Mouse (Mus musculus): ENCODE measurements around the gene Itpkb.
A peak's percentile ranks its signal among the peaks of the same experiment; 100 is the strongest.

Gene Itpkb

DNA sequence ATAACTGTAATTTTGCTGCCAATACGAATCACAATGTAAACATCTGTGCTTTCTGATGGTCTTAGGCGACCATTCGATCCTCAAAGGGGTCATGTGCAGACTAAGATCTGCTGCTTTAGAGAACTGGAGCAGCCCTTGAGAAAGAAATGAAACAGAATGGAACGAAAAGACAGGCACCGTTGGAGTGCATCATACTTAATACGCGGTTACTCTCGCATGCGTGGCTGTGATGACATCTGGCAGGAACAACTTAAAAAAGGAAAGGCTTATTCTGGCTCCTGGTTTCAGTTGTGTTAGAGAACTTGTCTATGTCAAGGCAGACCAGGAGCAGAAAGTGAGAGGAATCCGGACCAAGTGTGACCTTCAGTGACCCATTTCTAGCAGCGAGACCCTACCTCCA lies 15.6 kb upstream of the Itpkb start:
- no peak for DNase-seq (ENCODE audit: low spot score)

DNA sequence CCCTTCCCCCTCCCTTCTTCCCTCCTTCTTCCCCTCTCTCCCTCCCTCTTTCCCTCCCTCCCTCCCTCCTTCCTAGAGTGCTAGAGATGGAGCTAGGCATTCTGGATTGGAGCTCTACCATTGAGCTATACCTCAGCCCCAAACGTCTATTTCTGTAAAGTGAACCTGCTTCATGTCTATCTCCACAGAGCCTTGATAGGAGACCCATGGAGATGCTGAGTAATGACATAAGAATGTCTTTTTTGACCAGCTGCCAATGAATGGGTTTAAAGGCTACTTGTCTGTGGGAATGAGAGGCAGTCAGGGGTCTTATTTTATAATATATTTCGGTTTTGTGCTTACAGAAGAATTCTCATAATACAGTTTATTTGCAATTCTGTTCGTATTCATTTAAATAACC lies 15.2 kb upstream of the Itpkb start:
- DNase-seq (ENCODE audit: low spot score): no peak

DNA sequence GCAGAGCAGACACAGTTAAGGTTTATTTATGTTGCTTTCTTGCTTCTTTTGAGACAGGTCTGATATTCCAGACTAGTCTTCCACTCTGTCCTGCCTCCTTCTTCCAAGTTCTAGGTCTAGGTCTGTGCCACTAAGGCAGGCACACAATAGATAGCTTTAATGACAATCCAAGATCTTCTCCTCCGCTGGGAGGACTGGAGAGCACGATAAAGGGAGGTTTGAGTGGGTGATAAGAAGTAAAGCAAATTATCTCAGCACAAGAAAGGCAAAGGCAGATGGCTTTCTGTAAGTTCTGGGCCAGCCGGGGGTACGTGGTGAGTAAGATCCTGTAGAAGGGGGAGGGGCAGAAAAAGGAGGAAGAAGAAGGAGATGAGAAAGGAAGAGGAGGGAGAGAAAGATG lies 12.8 kb upstream of the Itpkb start:
- DNase-seq (ENCODE audit: low spot score): no peak

DNA sequence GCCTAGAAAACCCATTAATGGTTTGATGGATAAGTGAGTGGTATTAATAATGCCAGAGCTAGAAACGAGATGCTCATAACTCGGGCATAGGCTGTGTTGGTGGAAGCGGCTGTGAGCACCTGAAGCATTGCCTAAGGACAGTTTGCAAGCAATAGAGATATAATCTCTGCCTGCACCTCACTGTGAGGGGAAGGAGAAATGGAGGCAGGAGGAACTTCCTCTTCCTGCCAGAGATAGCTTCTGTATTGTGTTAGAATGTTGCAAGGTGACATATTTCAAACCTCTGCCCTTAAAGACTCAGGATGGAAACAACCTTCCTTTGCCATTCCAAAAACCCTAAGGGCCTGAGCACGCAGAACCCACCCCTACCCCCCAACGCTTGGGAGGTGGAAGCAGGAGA lies 11.9 kb upstream of the Itpkb start:
- no peak for DNase-seq (ENCODE audit: low spot score)

DNA sequence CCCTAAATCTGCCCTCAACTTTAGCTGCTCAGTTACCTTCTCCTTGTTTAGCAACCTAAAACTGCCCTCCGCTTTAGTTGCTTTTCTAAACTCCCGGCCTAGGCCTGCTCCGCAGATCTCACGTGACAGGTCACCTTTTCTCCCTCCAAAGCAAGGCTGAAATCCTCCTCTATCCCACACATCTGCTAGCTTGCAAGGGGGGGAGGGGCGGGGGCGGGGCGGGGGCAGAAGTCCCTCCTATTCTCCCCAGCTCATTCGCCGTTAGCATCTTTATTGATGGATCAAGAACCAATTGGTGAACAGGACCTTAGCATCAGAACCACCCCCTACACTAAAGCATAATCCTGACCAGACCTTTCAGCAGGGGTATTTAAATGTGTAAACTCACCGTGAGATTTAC lies 10.4 kb upstream of the Itpkb start:
- DNase-seq (ENCODE audit: low spot score): no peak

DNA sequence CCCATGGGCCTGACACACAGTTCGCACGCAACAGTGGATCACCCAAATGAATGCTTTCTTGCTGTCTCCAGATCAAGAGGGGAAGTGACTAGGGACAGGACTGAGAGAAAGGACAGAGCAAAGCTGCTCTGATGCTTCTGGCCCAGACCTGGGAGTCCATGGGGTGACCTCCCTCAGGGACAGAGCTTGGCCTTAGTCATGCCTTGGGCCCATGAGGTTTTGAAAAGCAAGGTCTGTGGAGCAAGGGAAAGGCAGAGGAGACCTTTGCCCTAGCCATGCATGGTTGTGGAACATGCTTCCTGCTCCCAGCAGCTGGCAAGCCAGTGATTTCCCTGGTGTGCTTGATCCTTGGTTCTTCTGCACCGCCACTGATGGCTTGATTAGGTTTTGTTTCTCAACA lies 7.4 kb upstream of the Itpkb start:
- DNase-seq (ENCODE audit: low spot score): no peak

DNA sequence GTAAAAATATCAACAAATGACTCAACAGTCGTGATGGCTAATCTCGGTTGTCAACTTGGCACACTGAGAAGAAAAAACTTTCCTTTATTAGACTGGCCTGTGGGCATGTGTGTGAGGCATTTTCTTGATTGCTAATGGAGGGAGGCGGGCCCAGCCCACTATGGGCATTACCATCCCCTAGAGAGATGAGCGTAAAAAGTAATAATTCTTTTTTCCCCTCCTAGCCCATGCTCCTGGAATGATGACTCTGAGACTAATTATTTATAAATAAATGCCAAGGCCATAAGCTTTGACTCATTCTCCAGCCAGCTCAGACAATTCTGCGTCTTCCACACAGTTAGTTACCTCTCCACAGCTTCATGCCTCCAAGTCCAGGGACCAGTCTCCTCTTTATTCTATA lies 6.8 kb upstream of the Itpkb start:
- no peak for DNase-seq (ENCODE audit: low spot score)

DNA sequence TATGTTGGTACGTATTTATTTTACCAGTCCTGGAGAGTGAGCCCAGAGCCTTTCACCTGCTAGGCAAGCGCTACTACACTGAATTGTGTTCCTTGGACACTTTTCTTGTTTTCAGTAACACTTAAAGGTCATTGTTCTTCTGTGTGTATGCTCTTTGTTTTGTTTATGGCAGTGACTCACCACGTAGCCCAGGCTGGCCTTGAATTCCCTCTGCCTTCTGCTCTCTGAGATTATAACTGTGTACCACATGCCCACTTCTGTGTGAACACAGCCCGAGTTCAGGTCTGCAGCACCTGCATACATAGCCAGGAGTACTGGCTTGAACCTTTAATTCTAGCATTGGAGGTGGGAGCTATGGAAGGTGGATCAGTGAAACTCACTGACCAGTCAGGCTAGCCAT lies 6.0 kb upstream of the Itpkb start:
- DNase-seq (ENCODE audit: low spot score): no peak

DNA sequence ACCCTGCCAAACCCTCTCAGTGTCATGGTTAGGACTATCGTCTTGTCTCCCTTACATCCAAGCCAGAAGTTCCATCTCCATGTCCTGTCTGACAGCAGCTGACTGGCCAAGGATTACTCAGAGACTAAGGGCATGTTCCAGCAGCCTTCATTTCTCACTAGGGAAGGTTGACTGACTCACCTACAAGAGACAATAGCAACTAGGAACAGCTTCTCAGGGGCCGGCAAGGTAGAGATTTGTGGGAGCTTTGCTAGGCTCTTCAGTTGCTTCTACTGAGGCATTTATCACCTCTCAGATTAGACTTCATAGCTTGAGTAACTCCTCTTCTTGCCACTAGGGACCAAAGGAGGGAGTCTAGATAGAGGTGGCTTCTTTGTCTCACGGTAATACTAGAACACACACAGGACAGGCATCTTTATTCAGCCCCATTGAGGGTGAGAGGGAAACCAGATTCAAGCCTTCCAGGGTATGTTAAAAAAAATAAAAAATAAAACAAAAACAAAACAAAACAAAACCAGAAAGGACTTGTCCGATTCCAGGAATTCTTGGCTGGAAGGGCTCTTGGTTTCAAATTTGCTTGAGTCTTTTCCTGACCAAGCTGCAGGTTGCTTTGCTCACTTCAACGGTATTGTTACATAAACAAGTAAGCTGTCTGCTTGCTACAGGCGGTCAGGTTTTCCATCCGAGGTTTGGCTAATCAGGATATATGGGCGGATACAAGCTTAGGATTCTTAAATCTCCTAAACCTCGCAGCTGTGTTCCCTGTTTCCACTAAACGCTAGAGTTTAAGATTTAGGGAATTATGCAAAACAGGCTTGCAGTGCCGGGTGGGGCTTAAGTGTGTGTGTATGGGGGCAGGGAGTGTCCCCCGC lies 1.3 kb upstream of the Itpkb start:
- no peak for DNase-seq (ENCODE audit: low spot score)

DNA sequence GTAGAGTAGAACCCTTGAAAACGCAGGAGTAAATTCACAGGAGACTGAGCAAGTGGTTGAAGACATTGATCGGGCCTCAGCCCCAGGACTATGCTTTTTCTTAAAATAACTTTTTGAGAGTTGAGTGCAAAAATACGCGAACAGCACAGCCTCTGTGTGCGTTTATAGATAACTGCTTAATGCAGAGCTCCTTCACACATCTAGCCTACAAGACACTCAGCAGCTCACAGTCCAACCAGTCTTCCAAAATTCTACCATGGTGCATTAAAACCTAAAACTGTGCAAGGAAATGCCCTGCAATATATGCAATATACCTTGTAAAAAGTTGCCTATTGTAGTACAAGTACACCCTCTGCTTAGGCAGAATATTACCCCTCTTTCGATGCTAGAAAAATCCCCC lies 579 bp upstream of the Itpkb start:
- DNase-seq (ENCODE audit: low spot score): no peak

DNA sequence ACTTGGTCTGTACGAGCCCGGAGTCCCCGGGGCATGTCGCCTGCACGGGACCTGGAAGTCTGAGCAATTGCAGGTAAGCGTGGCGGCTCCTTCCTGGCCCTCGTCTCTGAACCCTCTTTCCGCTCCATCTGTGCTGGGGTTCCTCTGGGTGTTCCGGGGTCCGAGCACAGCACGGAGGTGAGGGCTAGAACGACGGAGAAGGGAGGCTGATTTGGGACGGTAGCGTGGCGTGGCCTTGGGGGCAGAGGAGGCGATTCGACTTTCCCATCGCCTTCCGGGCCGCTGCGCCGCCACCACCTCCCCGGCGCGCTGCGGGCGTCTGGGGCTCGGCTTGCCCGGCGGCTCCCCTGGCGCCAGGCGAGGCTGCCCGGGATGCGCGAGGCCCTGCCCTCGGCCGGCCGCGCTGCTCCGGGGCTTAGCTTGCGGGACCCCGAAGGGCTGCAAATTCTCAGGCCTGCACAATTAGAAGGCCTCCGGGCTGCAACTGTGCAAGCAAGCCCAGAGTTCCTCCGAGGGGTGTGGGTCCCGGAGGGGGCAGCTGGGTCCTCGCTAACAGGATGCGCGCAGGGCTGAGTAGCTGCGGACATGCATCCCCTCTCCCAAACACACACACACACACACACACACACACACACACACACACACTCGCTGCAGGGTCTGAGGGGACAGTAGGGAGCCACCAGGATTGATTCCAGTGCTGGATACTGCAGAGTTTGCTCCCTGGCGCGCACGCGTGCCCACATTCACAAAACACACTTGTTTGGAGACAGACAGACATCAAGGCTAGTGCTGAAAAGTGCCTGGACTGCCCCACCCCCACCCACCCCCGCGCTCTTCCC lies 641 bp downstream of the Itpkb start:
- peak; percentile 64 for DNase-seq (ENCODE audit: low spot score)

DNA sequence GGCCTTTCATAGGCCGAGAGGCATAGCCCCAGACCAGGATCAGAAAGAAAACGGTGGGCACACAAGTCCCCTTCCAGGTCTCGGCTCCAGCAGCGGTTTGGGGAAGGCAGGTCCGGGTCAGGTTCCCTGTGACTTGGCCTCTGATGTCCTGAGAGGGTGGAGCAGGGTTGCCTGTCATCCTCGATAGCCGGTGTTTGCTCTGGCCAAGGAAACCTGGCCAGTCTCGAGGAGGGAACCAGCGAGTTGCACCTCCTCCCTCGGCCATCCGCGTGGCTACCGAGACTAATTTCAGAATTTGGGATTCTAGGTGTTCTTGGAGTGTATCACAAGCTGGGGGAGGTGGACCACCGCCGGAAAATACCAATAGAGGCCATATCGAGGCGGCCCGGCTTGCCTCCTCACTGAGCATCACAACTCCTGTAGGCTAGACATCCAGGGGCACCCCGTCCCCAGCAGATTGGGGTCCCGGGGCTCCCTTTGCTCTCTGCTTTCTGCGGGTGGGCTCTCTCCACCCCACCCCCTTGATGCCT lies 1.3 kb downstream of the Itpkb start:
- DNase-seq (ENCODE audit: low spot score): peak; percentile 52

DNA sequence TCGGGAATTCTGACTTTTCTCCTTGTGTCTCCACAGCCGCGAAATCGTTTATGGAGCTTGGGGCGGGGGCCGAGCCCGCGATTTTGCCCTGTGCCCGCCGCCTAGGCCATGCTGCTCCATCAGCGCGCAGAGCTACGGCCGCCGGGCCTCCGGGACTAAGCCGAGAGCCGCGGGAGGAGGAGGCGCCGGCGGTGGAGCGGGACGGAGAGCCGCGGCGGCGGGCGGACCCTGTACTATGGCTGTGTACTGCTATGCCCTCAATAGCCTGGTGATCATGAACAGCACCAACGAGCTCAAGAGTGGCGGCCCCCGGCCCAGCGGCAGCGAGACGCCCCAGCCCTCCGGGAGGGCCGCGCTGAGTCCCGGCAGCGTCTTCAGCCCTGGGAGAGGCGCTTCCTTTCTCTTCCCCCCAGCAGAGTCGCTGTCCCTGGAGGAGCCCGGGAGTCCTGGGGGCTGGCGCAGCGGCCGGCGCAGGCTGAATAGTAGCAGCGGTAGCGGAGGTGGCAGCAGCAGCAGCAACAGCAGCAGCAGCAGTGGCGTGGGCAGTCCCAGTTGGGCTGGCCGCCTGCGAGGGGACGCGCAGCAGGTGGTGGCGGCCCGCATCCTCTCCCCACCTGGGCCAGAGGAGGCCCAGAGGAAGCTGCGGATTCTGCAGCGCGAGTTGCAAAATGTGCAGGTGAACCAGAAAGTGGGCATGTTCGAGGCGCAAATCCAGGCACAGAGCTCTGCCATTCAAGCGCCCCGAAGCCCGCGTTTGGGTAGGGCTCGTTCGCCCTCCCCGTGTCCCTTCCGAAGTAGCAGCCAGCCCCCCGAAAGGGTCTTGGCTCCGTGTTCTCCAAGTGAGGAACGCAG lies 2.0 kb downstream of the Itpkb start:
- DNase-seq (ENCODE audit: low spot score): peak; percentile 62

DNA sequence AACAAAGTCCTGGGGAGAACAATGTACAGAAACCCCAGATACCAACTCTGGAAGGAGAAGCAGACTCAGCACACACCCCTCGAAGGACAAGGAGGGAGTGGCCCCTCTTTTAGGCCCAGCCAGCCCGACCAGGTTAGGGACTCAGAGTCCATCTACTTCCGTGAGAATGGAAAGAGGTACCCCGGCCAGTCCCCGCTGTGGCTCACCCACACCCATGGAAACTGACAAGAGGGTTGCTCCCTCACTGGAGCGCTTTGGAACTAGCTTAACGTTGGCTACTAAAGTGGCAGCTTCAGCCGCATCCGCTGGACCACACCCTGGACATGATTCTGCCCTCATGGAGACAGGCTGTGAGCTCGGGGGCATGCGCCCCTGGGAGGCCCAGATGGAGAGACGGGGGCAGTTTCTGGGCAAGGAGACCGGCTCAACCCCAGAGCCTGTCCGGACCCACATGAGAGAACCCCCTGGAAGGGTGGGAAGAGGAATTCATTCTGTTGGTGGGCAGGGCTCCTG lies 2.7 kb downstream of the Itpkb start:
- no peak for DNase-seq (ENCODE audit: low spot score)

DNA sequence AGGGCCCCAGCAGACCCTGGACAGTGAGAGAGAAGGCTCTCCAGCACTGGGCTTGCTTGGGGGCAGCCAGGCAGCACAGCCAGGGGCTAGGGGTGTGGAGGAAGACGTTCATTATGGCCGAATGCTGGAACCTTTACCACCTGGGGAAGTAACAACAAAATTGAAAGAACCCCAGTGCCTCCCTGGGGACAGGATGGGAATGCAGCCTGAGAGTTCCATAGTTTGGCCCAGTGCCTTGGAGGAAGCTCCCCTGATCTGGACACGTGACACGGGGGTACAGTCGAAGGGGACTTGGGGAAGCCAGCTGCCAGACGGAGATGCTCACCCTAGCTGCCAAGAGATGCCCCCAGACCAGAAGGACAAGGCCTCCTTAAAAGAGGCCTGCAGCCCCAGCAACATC lies 3.3 kb downstream of the Itpkb start:
- no peak for DNase-seq (ENCODE audit: low spot score)

DNA sequence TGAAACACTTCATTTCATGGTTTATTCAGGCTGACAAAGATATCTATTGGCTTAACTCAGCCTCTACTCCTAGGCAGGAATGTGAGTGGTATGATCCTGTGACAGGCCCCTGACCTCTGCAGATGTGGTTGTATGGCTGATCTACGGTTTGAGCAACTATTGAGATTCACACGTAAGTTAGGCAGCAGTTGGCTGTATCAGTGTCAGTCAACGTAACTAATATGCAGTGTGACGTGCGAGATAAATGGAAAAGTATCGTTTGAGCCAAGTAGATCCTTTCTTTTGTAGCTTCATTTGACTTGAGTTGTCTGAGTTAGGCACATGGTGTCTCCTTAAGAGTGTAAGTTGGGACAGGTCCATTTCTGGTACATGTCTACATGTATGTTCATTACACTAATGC lies 4.3 kb downstream of the Itpkb start:
- DNase-seq (ENCODE audit: low spot score): no peak

DNA sequence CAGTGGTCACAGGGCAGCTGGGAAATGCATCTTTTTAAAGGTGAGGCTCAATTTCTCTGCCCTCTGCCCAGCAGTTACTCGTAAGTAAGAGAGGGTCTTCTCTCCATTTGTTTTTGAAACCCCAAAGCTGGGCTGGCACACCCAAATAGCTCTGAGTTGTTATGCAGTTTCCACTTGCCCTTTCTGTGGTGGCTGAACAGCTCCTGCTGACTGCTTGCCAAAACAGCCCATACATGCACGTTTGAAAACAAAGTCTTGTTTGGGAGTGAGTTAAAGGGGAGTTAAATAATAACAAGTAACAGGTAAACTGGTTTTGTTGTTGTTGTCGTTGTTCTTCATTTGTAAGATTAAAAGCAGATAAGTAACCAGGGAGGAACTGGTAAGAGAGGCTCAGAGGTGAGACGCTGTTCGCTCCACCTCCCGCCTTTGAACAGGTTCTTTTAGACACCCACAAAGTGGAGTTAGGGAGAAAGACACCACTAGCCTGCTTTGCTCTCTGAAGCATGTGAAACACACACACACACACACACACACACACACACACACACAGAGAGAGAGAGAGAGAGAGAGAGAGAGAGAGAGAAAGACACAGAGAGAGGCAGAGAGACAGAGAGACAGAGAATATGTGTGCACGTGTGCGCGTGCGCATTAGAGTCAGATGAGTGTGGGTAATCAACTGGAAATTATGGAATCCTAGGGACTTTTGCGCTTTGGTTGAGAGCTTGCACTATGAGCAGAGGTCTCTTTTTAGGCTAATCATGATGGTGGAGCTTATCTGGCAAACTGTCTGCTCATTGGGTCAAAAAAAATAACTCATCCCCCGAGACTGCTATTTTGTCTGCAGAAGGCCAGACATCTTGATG lies 5.5 kb downstream of the Itpkb start:
- DNase-seq (ENCODE audit: low spot score): no peak

DNA sequence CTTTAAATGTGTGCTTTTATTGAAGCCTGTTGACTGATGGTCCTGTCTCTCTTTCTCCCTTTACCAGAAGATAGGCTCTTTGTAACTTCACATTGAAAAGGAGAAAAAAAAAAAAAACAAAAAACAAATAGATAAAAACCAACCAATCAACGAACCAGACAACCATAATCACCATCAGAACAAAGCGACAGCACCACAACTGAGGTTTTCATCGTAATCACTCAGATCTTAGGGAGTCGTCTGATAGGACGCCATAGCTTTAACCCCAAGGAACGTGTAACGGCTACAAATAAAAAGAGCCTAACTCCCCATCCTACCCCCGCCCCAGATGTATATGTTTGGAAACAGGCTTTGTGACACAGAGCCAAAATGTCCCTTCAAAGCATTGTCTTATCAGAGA lies 8.1 kb downstream of the Itpkb start:
- DNase-seq (ENCODE audit: low spot score): no peak

DNA sequence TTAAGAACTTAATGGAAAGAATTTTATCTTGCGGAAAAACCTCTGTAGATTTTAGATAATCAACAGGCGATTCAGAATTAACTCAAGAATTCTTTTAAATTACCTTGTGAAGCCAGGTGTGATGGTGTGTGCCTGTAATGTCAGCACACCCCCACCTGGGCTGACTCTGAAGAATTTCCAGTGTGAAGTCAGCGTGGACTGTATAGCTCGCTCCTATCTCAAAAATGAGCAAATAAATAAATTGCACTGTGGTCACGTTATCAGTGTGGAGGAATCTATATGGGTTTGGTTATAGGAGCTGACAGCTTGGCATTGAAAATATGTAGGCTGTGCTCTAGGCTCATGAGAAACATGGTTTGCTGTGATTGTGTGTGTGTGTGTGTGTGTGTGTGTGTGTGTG lies 8.9 kb downstream of the Itpkb start:
- DNase-seq (ENCODE audit: low spot score): no peak

DNA sequence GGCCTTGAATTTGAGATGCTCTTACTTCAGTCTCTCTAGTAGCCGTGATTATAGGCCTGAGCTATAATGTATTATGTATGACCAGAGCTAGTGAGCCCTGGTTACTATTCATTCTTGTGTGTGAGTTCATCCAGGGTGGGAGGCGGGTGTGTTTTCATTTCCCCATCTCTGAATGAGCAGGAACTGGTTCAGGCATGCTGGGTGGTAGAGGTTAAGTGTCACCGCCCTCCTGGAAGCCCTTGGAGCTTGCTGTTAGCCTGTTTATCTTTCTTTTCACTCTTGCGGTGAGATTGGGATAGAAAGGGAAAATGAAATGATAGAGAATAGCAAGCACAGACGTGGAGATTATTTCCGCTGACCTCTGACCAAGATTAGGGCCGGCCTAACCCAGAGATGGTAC lies 12.7 kb downstream of the Itpkb start:
- no peak for DNase-seq (ENCODE audit: low spot score)
